Mouse (Mus musculus): ENCODE data around the gene Zdhhc6. TPM values are rescaled to one million over a fixed set of nuclear protein-coding genes. Genes with fewer than 3 reads are reported as not detected.
A peak's percentile ranks its signal among the peaks of the same experiment; 100 is the strongest.

Gene Zdhhc6
- polyA plus RNA-seq, 1 experiment from 2014 or later = 72.1 TPM

- Histone ChIP-seq H3K4me1 (replicated peaks) (no peaks in the 10 kb centered on the region), H3K9ac (no peak overlapping the region), H3K4me2 (no peak overlapping the region), H3K27me3 (replicated peaks) (no peaks in the 10 kb centered on the region), H3K36me3 (peaks cover 76% of the 10 kb centered on the region), H3K27ac (ENCODE audit: poor library complexity, severe bottlenecking) (no peak overlapping the region), H3K9me3 (replicated peaks) (no peaks in the 10 kb centered on the region), H3K4me3 (no peak overlapping the region)
- 82% methylated on average over 4 of the region's 4 CpGs for WGBS
- ATAC-seq (ENCODE audit: insufficient number of reproducible peaks, low FRiP score) = no peak
Observed at GRCm38 (mm10) chr19:55286034-55286433, 29.8 kb downstream of the Zdhhc6 start.

- Histone ChIP-seq H3K9me3 (replicated peaks) (no peaks in the 10 kb centered on the region), H3K36me3 (peaks cover 70% of the 10 kb centered on the region), H3K27me3 (replicated peaks) (no peaks in the 10 kb centered on the region), H3K4me1 (replicated peaks) (no peaks in the 10 kb centered on the region), H3K9ac (no peak overlapping the region), H3K27ac (ENCODE audit: poor library complexity, severe bottlenecking) (no peak overlapping the region), H3K4me3 (no peak overlapping the region), H3K4me2 (no peak overlapping the region)
- ATAC-seq (ENCODE audit: insufficient number of reproducible peaks, low FRiP score) = peak; percentile 42; the same call in 1 of the 2 replicates
- 64% methylated on average over 4 of the region's 4 CpGs for WGBS
Observed at GRCm38 (mm10) chr19:55284093-55284492, 31.7 kb downstream of the Zdhhc6 start.

- Histone ChIP-seq H3K4me2 (no peak overlapping the region), H3K27ac (ENCODE audit: poor library complexity, severe bottlenecking) (no peak overlapping the region), H3K4me3 (no peak overlapping the region), H3K36me3 (peaks cover 34% of the 10 kb centered on the region), H3K27me3 (replicated peaks) (no peaks in the 10 kb centered on the region), H3K4me1 (replicated peaks) (no peaks in the 10 kb centered on the region), H3K9me3 (replicated peaks) (no peaks in the 10 kb centered on the region), H3K9ac (no peak overlapping the region)
- ATAC-seq (ENCODE audit: insufficient number of reproducible peaks, low FRiP score) = no peak
- 66% methylated on average over 3 of the region's 3 CpGs for WGBS
Observed at GRCm38 (mm10) chr19:55276770-55277169, 39.1 kb downstream of the Zdhhc6 start.

- peaks cover 33% of the 10 kb centered on the region for H3K36me3 ChIP-seq
- H3K4me1 ChIP-seq (replicated peaks) = peaks cover 3% of the 10 kb centered on the region; the same call in 1 of the 2 replicates
- no peak overlapping the region for H3K9ac ChIP-seq
- H3K4me3 ChIP-seq = no peak overlapping the region
- no peak overlapping the region for H3K4me2 ChIP-seq
- H3K27ac ChIP-seq (ENCODE audit: poor library complexity, severe bottlenecking) = no peak overlapping the region
- ATAC-seq (ENCODE audit: insufficient number of reproducible peaks, low FRiP score) = no peak
- no peaks in the 10 kb centered on the region for H3K9me3 ChIP-seq (replicated peaks)
- WGBS = 69% methylated on average over 4 of the region's 4 CpGs
- no peaks in the 10 kb centered on the region for H3K27me3 ChIP-seq (replicated peaks)
Observed at GRCm38 (mm10) chr19:55276100-55276499, 39.7 kb downstream of the Zdhhc6 start.

- WGBS = 46% methylated on average over 6 of the region's 6 CpGs
Observed at GRCm38 (mm10) chr19:55273340-55273739, 42.5 kb downstream of the Zdhhc6 start.

GRCm38 (mm10) chr19:55271448-55271847 is 44.4 kb downstream of the Zdhhc6 start:
- Histone ChIP-seq H3K36me3 (peaks cover 19% of the 10 kb centered on the region), H3K4me2 (no peak overlapping the region), H3K9me3 (replicated peaks) (no peaks in the 10 kb centered on the region), H3K27ac (ENCODE audit: poor library complexity, severe bottlenecking) (no peak overlapping the region), H3K4me3 (no peak overlapping the region), H3K4me1 (replicated peaks) (peaks cover 11% of the 10 kb centered on the region; the same call in 1 of the 2 replicates), H3K9ac (no peak overlapping the region), H3K27me3 (replicated peaks) (no peaks in the 10 kb centered on the region)
- no peak for ATAC-seq (ENCODE audit: insufficient number of reproducible peaks, low FRiP score)
- 42% methylated on average over 3 of the region's 3 CpGs for WGBS

More at GRCm38 (mm10) chr19:55273340-55273739, 42.5 kb downstream of the Zdhhc6 start:
- ATAC-seq (ENCODE audit: insufficient number of reproducible peaks, low FRiP score) = no peak
- Histone ChIP-seq H3K4me1 (replicated peaks) (peaks cover 7% of the 10 kb centered on the region; the same call in 1 of the 2 replicates), H3K27ac (ENCODE audit: poor library complexity, severe bottlenecking) (no peak overlapping the region), H3K4me3 (no peak overlapping the region), H3K36me3 (peaks cover 26% of the 10 kb centered on the region), H3K9ac (no peak overlapping the region), H3K4me2 (no peak overlapping the region), H3K27me3 (replicated peaks) (no peaks in the 10 kb centered on the region), H3K9me3 (replicated peaks) (no peaks in the 10 kb centered on the region)

- Histone ChIP-seq H3K9me3 (replicated peaks) (no peaks in the 10 kb centered on the region), H3K27me3 (replicated peaks) (no peaks in the 10 kb centered on the region), H3K27ac (ENCODE audit: poor library complexity, severe bottlenecking) (no peak overlapping the region), H3K36me3 (peaks cover 19% of the 10 kb centered on the region), H3K4me1 (replicated peaks) (peaks cover 11% of the 10 kb centered on the region; the same call in 1 of the 2 replicates), H3K9ac (no peak overlapping the region), H3K4me3 (no peak overlapping the region), H3K4me2 (no peak overlapping the region)
- WGBS = 70% methylated on average over 5 of the region's 5 CpGs
- no peak for ATAC-seq (ENCODE audit: insufficient number of reproducible peaks, low FRiP score)
Observed at GRCm38 (mm10) chr19:55269051-55269450, 46.8 kb downstream of the Zdhhc6 start.

- Histone ChIP-seq H3K36me3 (peaks cover 15% of the 10 kb centered on the region), H3K4me3 (no peak overlapping the region), H3K27me3 (replicated peaks) (no peaks in the 10 kb centered on the region), H3K4me1 (replicated peaks) (peaks cover 11% of the 10 kb centered on the region; the same call in 1 of the 2 replicates), H3K27ac (ENCODE audit: poor library complexity, severe bottlenecking) (no peak overlapping the region), H3K9me3 (replicated peaks) (no peaks in the 10 kb centered on the region), H3K4me2 (no peak overlapping the region), H3K9ac (no peak overlapping the region)
- ATAC-seq (ENCODE audit: insufficient number of reproducible peaks, low FRiP score) = no peak
- WGBS = 69% methylated on average over 3 of the region's 3 CpGs
Observed at GRCm38 (mm10) chr19:55268150-55268549, 47.7 kb downstream of the Zdhhc6 start.

- no peak for ATAC-seq (ENCODE audit: insufficient number of reproducible peaks, low FRiP score)
- WGBS = 76% methylated on average over 3 of the region's 3 CpGs
- Histone ChIP-seq H3K4me3 (no peak overlapping the region), H3K4me1 (replicated peaks) (peaks cover 11% of the 10 kb centered on the region; the same call in 1 of the 2 replicates), H3K9me3 (replicated peaks) (no peaks in the 10 kb centered on the region), H3K4me2 (no peak overlapping the region), H3K9ac (no peak overlapping the region), H3K36me3 (0 out of 2 replicates have a peak, but pooled peaks cover 10% of the 10 kb centered on the region), H3K27me3 (replicated peaks) (no peaks in the 10 kb centered on the region), H3K27ac (ENCODE audit: poor library complexity, severe bottlenecking) (no peak overlapping the region)
Observed at GRCm38 (mm10) chr19:55266786-55267185, 49.0 kb downstream of the Zdhhc6 start.

- ATAC-seq (ENCODE audit: insufficient number of reproducible peaks, low FRiP score) = no peak
- no peak overlapping the region for H3K4me2 ChIP-seq
- no peak overlapping the region for H3K9ac ChIP-seq
- 69% methylated on average over 3 of the region's 3 CpGs for WGBS
- 0 out of 2 replicates have a peak, but pooled peaks cover 7% of the 10 kb centered on the region for H3K36me3 ChIP-seq
- no peaks in the 10 kb centered on the region for H3K9me3 ChIP-seq (replicated peaks)
- H3K27me3 ChIP-seq (replicated peaks) = no peaks in the 10 kb centered on the region
- H3K4me1 ChIP-seq (replicated peaks) = 0 out of 2 replicates have a peak, but pooled peaks cover 5% of the 10 kb centered on the region
- no peak overlapping the region for H3K27ac ChIP-seq (ENCODE audit: poor library complexity, severe bottlenecking)
- H3K4me3 ChIP-seq = no peak overlapping the region
Observed at GRCm38 (mm10) chr19:55265269-55265668, 50.6 kb downstream of the Zdhhc6 start.

GRCm38 (mm10) chr19:55260389-55261184 is 55.2 kb downstream of the Zdhhc6 start:
- ATAC-seq (ENCODE audit: insufficient number of reproducible peaks, low FRiP score) = no peak
- no peak overlapping the region for H3K9ac ChIP-seq
- no peaks in the 10 kb centered on the region for H3K27me3 ChIP-seq (replicated peaks)
- no peaks in the 10 kb centered on the region for H3K36me3 ChIP-seq
- H3K27ac ChIP-seq (ENCODE audit: poor library complexity, severe bottlenecking) = no peak overlapping the region
- H3K9me3 ChIP-seq (replicated peaks) = no peaks in the 10 kb centered on the region
- H3K4me2 ChIP-seq = no peak overlapping the region
- WGBS = 66% methylated on average over 12 of the region's 12 CpGs
- no peak overlapping the region for H3K4me3 ChIP-seq
- H3K4me1 ChIP-seq (replicated peaks) = peaks cover 16% of the 10 kb centered on the region

Data from heart, embryonic 12.5 days (tissue).